Mouse (Mus musculus): ENCODE measurements around the gene Sephs2. TPM values are rescaled to one million over a fixed set of nuclear protein-coding genes. Genes with fewer than 3 reads are reported as not detected.

The Sephs2 gene
- polyA plus RNA-seq, 1 experiment from 2014 or later = 59.6 TPM

DNA sequence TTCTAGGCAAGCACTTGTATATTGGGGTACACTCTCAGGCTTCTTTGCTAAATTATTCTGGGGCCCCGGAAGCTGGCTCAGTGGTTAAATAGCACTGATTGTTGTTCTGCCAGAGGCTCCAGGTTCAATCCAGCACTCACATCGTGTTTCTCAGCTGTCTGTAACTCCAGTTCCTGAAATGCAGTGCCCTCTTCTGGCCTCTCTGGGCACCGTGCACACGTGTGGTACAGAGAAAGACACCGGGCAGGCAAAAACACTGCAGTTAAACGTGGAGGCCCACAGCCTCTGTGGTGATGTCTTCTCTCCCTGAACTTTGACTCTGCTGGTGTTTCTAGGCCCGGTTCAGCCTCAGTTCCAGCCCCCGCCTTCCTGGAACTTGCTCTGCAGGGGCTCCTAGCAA, 4.5 kb upstream of the Sephs2 start:
- Histone ChIP-seq H3K9ac (ENCODE audit: low read depth, low read length) (no peak overlapping the region), H3K27me3 (replicated peaks; ENCODE audit: control insufficient read depth, insufficient read depth, low read length) (no peaks in the 10 kb centered on the region), H3K4me2 (ENCODE audit: low read depth, low read length) (no peak overlapping the region), H3K4me3 (ENCODE audit: low read depth, low read length) (no peak overlapping the region), H3K27ac (replicated peaks; ENCODE audit: low read depth, low read length) (no peak overlapping the region), H3K4me1 (ENCODE audit: control insufficient read depth, insufficient read depth, low read length) (no peaks in the 10 kb centered on the region; the same call in 1 of the 2 replicates), H3K9me3 (ENCODE audit: control insufficient read depth, low read length) (no peaks in the 10 kb centered on the region), H3K36me3 (ENCODE audit: control insufficient read depth, insufficient read depth, low read length) (no peaks in the 10 kb centered on the region)
- WGBS = 30% methylated on average over 8 of the region's 8 CpGs
- DNase-seq (ENCODE audit: low spot score) = peak; percentile 52
- ATAC-seq (ENCODE audit: low read depth) = no peak; the same call in 1 of the 2 replicates

DNA sequence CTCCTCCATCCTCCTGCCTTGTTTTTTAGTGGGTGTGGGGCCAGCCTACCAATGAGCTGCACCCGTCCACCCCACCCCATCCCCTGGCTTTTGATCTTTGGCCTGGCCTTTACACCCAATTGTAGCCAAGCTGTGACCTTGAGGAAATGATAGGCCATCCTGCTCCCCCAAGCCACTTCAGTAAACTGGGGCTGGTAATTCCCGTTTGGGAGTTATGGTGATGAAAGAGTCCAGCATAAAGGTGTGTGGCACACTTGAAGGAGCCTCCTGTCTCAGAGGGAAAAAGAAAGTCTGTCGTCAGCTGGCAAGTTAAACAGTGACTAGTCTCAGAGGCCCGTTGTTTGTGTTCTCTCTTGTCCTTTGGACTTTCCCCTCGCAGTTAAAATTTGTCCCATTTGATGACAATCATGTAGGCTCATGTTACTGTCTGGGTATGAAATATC, 2.7 kb upstream of the Sephs2 start:
- peaks cover 6% of the 10 kb centered on the region; the same call in 1 of the 2 replicates for H3K4me1 ChIP-seq (ENCODE audit: control insufficient read depth, insufficient read depth, low read length)
- H3K27me3 ChIP-seq (replicated peaks; ENCODE audit: control insufficient read depth, insufficient read depth, low read length) = no peaks in the 10 kb centered on the region
- no peak overlapping the region for H3K4me3 ChIP-seq (ENCODE audit: low read depth, low read length)
- H3K9me3 ChIP-seq (ENCODE audit: control insufficient read depth, low read length) = no peaks in the 10 kb centered on the region
- H3K4me2 ChIP-seq (ENCODE audit: low read depth, low read length) = no peak overlapping the region
- WGBS = 42% methylated on average over 5 of the region's 5 CpGs
- H3K9ac ChIP-seq (ENCODE audit: low read depth, low read length) = no peak overlapping the region
- ATAC-seq (ENCODE audit: low read depth) (no peak), DNase-seq (ENCODE audit: low spot score) (no peak)
- H3K36me3 ChIP-seq (ENCODE audit: control insufficient read depth, insufficient read depth, low read length) = peaks cover 7% of the 10 kb centered on the region
- H3K27ac ChIP-seq (replicated peaks; ENCODE audit: low read depth, low read length) = no peak overlapping the region

DNA sequence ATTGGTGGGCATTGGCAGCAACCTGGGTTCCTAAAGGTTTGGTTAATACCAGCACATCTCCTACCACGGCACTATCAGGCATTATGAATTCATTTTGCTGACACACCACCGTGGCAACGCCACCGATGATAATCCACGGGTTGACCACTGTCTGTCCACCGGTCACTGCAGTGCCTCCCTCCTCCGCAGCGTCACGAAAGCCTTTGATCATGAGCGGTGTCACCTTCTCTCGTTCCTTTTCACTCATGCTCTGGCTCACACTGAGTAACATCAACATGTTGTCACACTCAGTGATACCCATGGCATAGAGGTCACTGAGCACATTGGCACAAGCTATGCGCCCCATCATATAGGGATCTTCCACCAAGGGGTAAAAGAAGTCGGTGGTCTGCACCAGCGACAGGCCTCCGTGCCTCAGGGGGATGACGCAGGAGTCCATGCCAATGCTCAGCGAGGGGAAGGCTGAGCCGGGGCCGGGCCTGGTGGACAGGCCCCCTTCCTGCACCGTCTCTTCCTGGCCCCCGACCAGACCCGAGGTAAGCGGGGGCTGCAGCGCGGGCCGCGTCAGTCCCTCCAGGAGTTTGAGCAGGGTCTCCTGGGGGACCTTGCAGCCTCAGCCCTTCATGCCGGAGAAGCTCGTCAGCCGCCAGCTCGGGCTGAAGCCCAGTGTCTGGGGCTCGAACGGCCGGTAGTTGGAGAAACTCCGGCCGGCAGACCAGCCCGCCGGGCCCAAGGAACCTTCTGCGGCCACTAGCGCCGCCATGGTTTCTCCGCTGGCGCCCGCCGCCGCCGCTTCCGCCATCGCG, 534 bp downstream of the Sephs2 start:
- ATAC-seq (ENCODE audit: low read depth) (peak; percentile 54), DNase-seq (ENCODE audit: low spot score) (peak; percentile 42)
- 47% methylated on average over 19 of the region's 50 CpGs for WGBS
- H3K9ac ChIP-seq (ENCODE audit: low read depth, low read length) = peak overlapping the region; percentile 92
- peaks cover 6% of the 10 kb centered on the region; the same call in 1 of the 2 replicates for H3K4me1 ChIP-seq (ENCODE audit: control insufficient read depth, insufficient read depth, low read length)
- H3K4me2 ChIP-seq (ENCODE audit: low read depth, low read length) = peak overlapping the region; percentile 71
- peaks cover 33% of the 10 kb centered on the region for H3K36me3 ChIP-seq (ENCODE audit: control insufficient read depth, insufficient read depth, low read length)
- H3K9me3 ChIP-seq (ENCODE audit: control insufficient read depth, low read length) = peaks cover 4% of the 10 kb centered on the region; the same call in 1 of the 2 replicates
- H3K27me3 ChIP-seq (replicated peaks; ENCODE audit: control insufficient read depth, insufficient read depth, low read length) = no peaks in the 10 kb centered on the region
- peak overlapping the region; percentile 92 for H3K4me3 ChIP-seq (ENCODE audit: low read depth, low read length)
- H3K27ac ChIP-seq (replicated peaks; ENCODE audit: low read depth, low read length) = peak overlapping the region; percentile 87

DNA sequence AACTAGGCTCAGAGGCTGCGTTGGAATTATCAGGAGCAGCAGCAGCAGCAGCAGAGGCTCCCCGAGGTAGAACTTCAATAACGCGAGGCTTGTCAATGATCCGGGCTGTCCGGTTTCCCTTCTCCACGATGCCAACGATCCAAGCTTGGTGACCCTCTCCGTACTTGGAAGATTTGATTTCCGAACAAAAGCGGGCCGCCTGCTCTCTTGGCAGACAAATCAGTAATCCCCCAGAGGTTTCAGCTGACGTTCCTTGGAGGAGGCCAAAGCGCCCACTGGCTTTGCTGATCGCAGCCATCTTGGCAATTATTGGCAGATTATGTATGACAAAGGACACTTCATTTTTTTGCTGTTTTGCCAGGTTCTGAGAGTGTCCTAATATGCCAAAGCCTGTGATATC, 1.3 kb downstream of the Sephs2 start:
- Histone ChIP-seq H3K27ac (replicated peaks; ENCODE audit: low read depth, low read length) (no peak overlapping the region), H3K4me2 (ENCODE audit: low read depth, low read length) (peak overlapping the region; percentile 71), H3K4me1 (ENCODE audit: control insufficient read depth, insufficient read depth, low read length) (peaks cover 6% of the 10 kb centered on the region; the same call in 1 of the 2 replicates), H3K9me3 (ENCODE audit: control insufficient read depth, low read length) (peaks cover 5% of the 10 kb centered on the region; the same call in 1 of the 2 replicates), H3K4me3 (ENCODE audit: low read depth, low read length) (peak overlapping the region; percentile 92; the same call in 1 of the 2 replicates), H3K9ac (ENCODE audit: low read depth, low read length) (peak overlapping the region; percentile 26; the same call in 1 of the 2 replicates), H3K27me3 (replicated peaks; ENCODE audit: control insufficient read depth, insufficient read depth, low read length) (no peaks in the 10 kb centered on the region), H3K36me3 (ENCODE audit: control insufficient read depth, insufficient read depth, low read length) (peaks cover 35% of the 10 kb centered on the region)
- no peak for ATAC-seq (ENCODE audit: low read depth)
- WGBS = 96% methylated on average over 15 of the region's 15 CpGs
- no peak for DNase-seq (ENCODE audit: low spot score)

DNA sequence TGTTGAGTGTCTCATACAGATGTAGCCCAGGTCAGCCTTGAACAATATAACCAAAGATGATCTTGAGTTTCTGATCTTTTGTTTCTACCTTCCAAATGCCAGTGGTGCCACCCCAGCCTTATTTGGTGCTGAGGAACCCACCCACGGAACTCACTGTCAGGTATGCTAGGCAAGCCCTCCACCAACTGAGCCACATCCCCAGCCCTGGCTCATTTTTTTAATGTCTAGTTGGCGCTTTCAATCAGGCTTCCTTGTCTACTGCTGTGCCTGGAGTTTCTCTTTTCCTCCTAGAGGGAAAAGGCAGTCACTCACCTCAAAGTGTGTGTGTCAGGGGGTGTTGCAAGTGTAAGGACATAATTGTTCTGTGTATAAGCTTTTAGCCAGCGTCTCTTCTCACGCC, 2.8 kb downstream of the Sephs2 start:
- H3K36me3 ChIP-seq (ENCODE audit: control insufficient read depth, insufficient read depth, low read length) = peaks cover 35% of the 10 kb centered on the region
- H3K4me3 ChIP-seq (ENCODE audit: low read depth, low read length) = no peak overlapping the region
- no peak overlapping the region for H3K9ac ChIP-seq (ENCODE audit: low read depth, low read length)
- no peak overlapping the region for H3K4me2 ChIP-seq (ENCODE audit: low read depth, low read length)
- ATAC-seq (ENCODE audit: low read depth) (no peak), DNase-seq (ENCODE audit: low spot score) (no peak)
- WGBS = 97% methylated on average over 4 of the region's 4 CpGs
- peaks cover 5% of the 10 kb centered on the region; the same call in 1 of the 2 replicates for H3K9me3 ChIP-seq (ENCODE audit: control insufficient read depth, low read length)
- peaks cover 6% of the 10 kb centered on the region; the same call in 1 of the 2 replicates for H3K4me1 ChIP-seq (ENCODE audit: control insufficient read depth, insufficient read depth, low read length)
- no peaks in the 10 kb centered on the region for H3K27me3 ChIP-seq (replicated peaks; ENCODE audit: control insufficient read depth, insufficient read depth, low read length)
- no peak overlapping the region for H3K27ac ChIP-seq (replicated peaks; ENCODE audit: low read depth, low read length)

DNA sequence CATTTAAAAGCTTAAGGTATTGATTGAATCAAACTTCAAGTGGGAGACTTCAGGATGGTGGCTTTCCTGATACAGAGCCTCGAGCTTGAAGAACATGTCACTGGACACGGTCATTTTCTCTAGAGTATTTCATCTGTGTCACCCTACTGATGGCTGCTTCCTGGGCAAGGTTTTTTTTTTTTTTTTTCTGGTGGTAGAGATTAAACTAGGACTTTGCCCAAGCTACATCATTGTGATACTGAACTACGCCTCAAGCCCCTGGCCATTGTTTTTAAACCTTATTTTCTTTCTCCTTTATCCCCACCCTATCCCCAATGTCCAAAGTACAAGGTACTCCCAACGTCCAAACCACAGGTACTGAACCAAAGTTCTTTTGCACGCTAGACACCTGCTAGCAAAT, 3.2 kb downstream of the Sephs2 start:
- 89% methylated on average over 5 of the region's 5 CpGs for WGBS
- Histone ChIP-seq H3K9ac (ENCODE audit: low read depth, low read length) (no peak overlapping the region), H3K4me3 (ENCODE audit: low read depth, low read length) (no peak overlapping the region), H3K4me1 (ENCODE audit: control insufficient read depth, insufficient read depth, low read length) (peaks cover 6% of the 10 kb centered on the region; the same call in 1 of the 2 replicates), H3K9me3 (ENCODE audit: control insufficient read depth, low read length) (peaks cover 5% of the 10 kb centered on the region; the same call in 1 of the 2 replicates), H3K27me3 (replicated peaks; ENCODE audit: control insufficient read depth, insufficient read depth, low read length) (no peaks in the 10 kb centered on the region), H3K4me2 (ENCODE audit: low read depth, low read length) (no peak overlapping the region), H3K27ac (replicated peaks; ENCODE audit: low read depth, low read length) (no peak overlapping the region), H3K36me3 (ENCODE audit: control insufficient read depth, insufficient read depth, low read length) (peaks cover 35% of the 10 kb centered on the region)
- DNase-seq (ENCODE audit: low spot score) (no peak), ATAC-seq (ENCODE audit: low read depth) (no peak)

DNA sequence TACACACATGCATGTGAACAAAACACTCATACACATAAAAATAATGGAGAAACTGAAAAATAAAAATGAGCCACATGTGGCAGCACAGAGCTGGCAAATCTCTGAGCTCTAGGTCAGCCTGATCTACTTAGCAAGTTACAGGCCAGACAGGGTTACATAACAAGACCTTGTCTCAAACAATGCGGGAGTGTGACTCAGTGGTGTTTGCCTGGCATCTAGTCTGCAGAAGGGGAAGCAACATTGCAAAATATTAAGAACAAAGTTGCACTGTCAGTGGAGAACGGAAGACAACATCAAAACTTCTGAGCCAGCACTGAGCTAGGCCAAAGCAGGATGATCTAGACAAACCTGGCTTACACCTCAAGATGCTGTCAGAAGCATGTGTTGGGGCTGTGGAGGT, 3.6 kb downstream of the Sephs2 start:
- H3K9ac ChIP-seq (ENCODE audit: low read depth, low read length) = no peak overlapping the region
- H3K27ac ChIP-seq (replicated peaks; ENCODE audit: low read depth, low read length) = no peak overlapping the region
- 82% methylated on average over 2 of the region's 2 CpGs for WGBS
- H3K27me3 ChIP-seq (replicated peaks; ENCODE audit: control insufficient read depth, insufficient read depth, low read length) = no peaks in the 10 kb centered on the region
- no peak overlapping the region for H3K4me2 ChIP-seq (ENCODE audit: low read depth, low read length)
- H3K4me1 ChIP-seq (ENCODE audit: control insufficient read depth, insufficient read depth, low read length) = peaks cover 6% of the 10 kb centered on the region; the same call in 1 of the 2 replicates
- no peak overlapping the region for H3K4me3 ChIP-seq (ENCODE audit: low read depth, low read length)
- DNase-seq (ENCODE audit: low spot score) (no peak), ATAC-seq (ENCODE audit: low read depth) (no peak)
- peaks cover 35% of the 10 kb centered on the region for H3K36me3 ChIP-seq (ENCODE audit: control insufficient read depth, insufficient read depth, low read length)
- H3K9me3 ChIP-seq (ENCODE audit: control insufficient read depth, low read length) = peaks cover 5% of the 10 kb centered on the region; the same call in 1 of the 2 replicates

DNA sequence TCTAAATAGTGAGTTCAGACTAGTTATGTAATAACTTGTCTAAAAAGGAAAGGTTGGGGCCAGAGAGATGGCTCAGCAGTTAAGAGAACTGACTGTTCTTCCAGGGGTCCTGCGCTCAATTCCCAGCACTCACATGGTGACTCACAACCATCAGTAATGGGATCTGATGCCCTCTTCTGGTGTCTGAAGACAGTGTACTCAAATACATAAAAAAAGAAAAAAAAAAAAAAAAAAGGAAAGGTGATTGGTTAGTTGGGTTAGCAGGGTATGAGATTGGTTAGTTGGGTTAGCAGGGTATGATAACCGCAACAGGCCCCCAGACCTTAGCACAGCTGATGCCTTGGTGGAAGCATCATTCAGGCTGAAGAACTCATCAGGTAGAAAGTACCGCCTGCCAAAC, 10.3 kb downstream of the Sephs2 start:
- H3K27me3 ChIP-seq (replicated peaks; ENCODE audit: control insufficient read depth, insufficient read depth, low read length) = no peaks in the 10 kb centered on the region
- H3K4me3 ChIP-seq (ENCODE audit: low read depth, low read length) = no peak overlapping the region
- no peak for ATAC-seq (ENCODE audit: low read depth)
- WGBS = 94% methylated on average over 2 of the region's 3 CpGs
- H3K36me3 ChIP-seq (ENCODE audit: control insufficient read depth, insufficient read depth, low read length) = peaks cover 4% of the 10 kb centered on the region; the same call in 1 of the 2 replicates
- peaks cover 3% of the 10 kb centered on the region; the same call in 1 of the 2 replicates for H3K9me3 ChIP-seq (ENCODE audit: control insufficient read depth, low read length)
- no peak for DNase-seq (ENCODE audit: low spot score)
- H3K4me2 ChIP-seq (ENCODE audit: low read depth, low read length) = no peak overlapping the region
- H3K27ac ChIP-seq (replicated peaks; ENCODE audit: low read depth, low read length) = no peak overlapping the region
- no peak overlapping the region for H3K9ac ChIP-seq (ENCODE audit: low read depth, low read length)
- H3K4me1 ChIP-seq (ENCODE audit: control insufficient read depth, insufficient read depth, low read length) = no peaks in the 10 kb centered on the region; the same call in 1 of the 2 replicates
